Mouse (Mus musculus) limb, embryonic 12.5 days (tissue): ENCODE results near the gene Ech1. TPM values are rescaled to one million over a fixed set of nuclear protein-coding genes. Genes with fewer than 3 reads are reported as not detected.
A peak's percentile ranks its signal among the peaks of the same experiment; 100 is the strongest.

Experiments
- ATAC-seq: fragments of 200-750 bp; cut with Nextera tagmentation; 2 replicates; pipeline ENCODE4 v1.8.0; 2017; ENCODE audit warnings: low read depth, moderate TSS enrichment; ENCODE audit not compliant: insufficient number of reproducible peaks, insufficient read depth, low FRiP score, low TSS enrichment
- H3K27ac ChIP-seq: fragments of 300-500 bp; sonication (generic); 2 replicates; pipeline ENCODE4 v1.5.1; 2016; ENCODE audit warnings: mild to moderate bottlenecking, moderate library complexity
- H3K27me3 ChIP-seq: fragments of 300-500 bp; sonication (generic); 2 replicates; pipeline ENCODE4 v1.6.1; 2016; ENCODE audit warnings: mild to moderate bottlenecking, moderate library complexity
- H3K36me3 ChIP-seq: fragments of 300-500 bp; sonication (generic); 2 replicates; pipeline ENCODE4 v1.6.1; 2016; ENCODE audit warnings: mild to moderate bottlenecking, moderate library complexity
- H3K4me1 ChIP-seq: fragments of 300-500 bp; sonication (generic); replicated peaks from 2 replicates; pipeline ENCODE4 v1.6.1; 2016
- H3K4me2 ChIP-seq: fragments of 300-500 bp; sonication (generic); 2 replicates; pipeline ENCODE4 v1.6.1; 2016; ENCODE audit warnings: mild to moderate bottlenecking, moderate library complexity
- H3K4me3 ChIP-seq: fragments of 300-500 bp; sonication (generic); replicated peaks from 2 replicates; pipeline ENCODE4 v1.5.1; 2016; ENCODE audit warnings: mild to moderate bottlenecking
- H3K9ac ChIP-seq: fragments of 300-500 bp; sonication (generic); replicated peaks from 2 replicates; pipeline ENCODE4 v1.6.1; 2016; ENCODE audit warnings: mild to moderate bottlenecking, moderate library complexity
- H3K9me3 ChIP-seq: fragments of 300-500 bp; sonication (generic); 2 replicates; pipeline ENCODE4 v1.6.1; 2016; ENCODE audit warnings: mild to moderate bottlenecking, moderate library complexity
- WGBS: fragments of 180-500 bp; shearing (Covaris S2); methylation state at CpG from one replicate; pipeline ENCODE4 v1.1.7; 2016; 5-methylcytosine and 5-hydroxymethylcytosine counted together
- polyA plus RNA-seq: library from polyadenylated mRNA; unstranded; fragments of >200 nt; fragmentation: Nextera tagmentation; extraction: Ambion mirVana; gene quantifications from 2 replicates; pipeline ENCODE4 v1.2.1, GENCODE M21; 2016

Gene Ech1
- 111 and 114 TPM in 2 replicates for polyA plus RNA-seq

DNA sequence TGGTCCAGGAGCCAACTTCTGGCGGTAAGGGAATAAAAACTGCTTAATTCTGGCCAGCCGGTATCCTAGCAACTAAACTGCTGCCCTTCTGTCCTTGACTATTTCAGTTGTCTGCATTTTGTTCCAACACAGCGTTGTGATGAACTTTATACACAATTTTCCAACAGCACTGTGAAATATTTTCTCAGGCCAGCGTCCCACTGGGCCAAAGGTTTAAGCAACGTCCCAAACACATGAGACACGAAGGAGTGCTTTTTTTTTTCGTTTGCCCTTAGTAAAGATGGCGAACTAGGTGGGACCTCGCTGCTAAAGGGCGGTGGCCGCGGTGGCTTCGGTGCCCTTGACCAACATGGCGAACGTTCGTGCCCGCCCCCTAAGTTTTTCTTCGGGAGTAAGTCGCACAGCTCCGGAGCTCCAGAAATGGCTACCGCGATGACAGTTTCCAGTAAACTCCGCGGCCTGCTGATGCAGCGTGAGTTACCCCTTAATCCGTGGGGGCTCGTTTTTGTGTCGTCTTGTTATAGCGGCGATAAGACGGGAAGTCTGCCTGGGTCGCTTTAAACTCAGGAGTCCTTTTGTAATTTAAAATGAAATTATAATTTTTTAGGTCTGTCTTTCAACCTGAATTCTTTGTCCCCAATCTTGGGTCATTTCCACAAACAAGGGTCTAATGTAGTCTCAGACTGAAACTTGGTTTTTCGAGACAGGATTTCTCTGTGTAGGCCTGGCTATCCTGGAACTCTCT lies at the start of gene Ech1:
TSS of gene Ech1 (plus strand) at position 277 of the 745 bp plus-strand sequence.
- peak within 1 kb of the TSS; percentile 62 for H3K4me2 ChIP-seq
- H3K9me3 ChIP-seq: no peaks in the 10 kb centered on the region
- H3K36me3 ChIP-seq: peaks cover 49% of the 10 kb centered on the region
- 2% methylated on average over 33 of the region's 33 CpGs for WGBS
- peak within 1 kb of the TSS; percentile 90 for H3K27ac ChIP-seq
- H3K9ac ChIP-seq: peak within 1 kb of the TSS; percentile 66
- no peaks in the 10 kb centered on the region for H3K27me3 ChIP-seq
- ATAC-seq: peak; percentile 18; the same call in 1 of the 2 replicates
- H3K4me3 ChIP-seq: peak within 1 kb of the TSS; percentile 46
- H3K4me1 ChIP-seq: peaks cover 12% of the 10 kb centered on the region

DNA sequence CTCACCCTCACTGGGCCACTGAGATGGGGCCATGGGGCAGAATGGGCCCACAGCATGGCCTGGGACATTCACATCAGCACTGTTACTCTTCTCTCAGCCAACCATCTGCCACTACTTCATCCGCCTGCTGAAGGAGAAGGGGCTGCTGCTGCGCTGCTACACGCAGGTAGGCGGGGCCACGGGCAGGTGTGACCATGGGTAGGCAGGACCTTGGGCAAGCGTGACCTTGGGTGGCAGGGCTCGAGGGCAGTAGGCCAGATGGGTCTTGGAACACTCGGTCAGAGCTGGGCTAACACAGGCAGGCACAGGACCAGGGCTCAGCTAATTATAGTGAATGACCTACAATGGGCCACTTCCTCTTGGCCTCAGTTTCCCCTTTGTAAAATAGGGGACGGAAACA lies 46.2 kb upstream of the Ech1 start:
- ATAC-seq: no peak
- no peak overlapping the region for H3K4me2 ChIP-seq
- peaks cover 4% of the 10 kb centered on the region for H3K4me1 ChIP-seq
- H3K9ac ChIP-seq: no peak overlapping the region
- no peaks in the 10 kb centered on the region for H3K9me3 ChIP-seq
- no peak overlapping the region for H3K27ac ChIP-seq
- peaks cover 63% of the 10 kb centered on the region for H3K36me3 ChIP-seq
- 82% methylated on average over 9 of the region's 9 CpGs for WGBS
- H3K4me3 ChIP-seq: no peak overlapping the region
- H3K27me3 ChIP-seq: no peaks in the 10 kb centered on the region

DNA sequence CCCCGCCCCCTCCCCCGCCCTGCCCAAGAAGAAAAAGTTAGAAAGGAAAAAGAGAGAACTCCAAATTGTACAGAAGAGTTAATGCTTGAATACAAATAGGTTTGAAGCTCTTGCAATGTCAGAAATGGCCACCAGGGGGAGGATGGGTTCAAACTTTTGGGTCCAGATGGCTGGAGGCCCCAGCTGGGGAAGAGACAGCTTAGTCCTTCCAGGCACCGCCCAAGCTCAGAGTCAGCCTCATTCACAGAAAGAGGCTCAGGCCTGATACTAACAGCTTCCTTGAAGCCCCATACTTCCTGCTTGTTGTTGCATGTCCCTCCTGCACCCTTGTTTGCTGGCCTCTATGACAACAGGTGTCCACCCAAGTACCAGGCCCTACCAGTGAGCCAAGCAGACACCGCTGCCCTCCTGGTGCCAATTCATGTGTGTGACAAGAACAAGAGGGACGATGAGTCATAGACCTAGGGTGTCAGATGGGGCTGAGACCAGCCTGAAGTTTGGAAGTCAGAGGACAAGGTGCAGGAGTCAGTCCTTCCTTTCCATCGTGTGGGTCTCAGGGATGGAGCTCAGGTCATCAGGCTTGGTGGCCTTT lies 44.9 kb upstream of the Ech1 start:
- Histone ChIP-seq H3K27me3 (no peaks in the 10 kb centered on the region), H3K36me3 (peaks cover 63% of the 10 kb centered on the region), H3K9ac (no peak overlapping the region), H3K4me2 (no peak overlapping the region), H3K9me3 (no peaks in the 10 kb centered on the region), H3K4me1 (peaks cover 4% of the 10 kb centered on the region), H3K4me3 (no peak overlapping the region), H3K27ac (no peak overlapping the region)
- 49% methylated on average over 6 of the region's 6 CpGs for WGBS
- ATAC-seq: 0 out of 2 replicates have a peak, but pooled peaks have one; percentile 37

DNA sequence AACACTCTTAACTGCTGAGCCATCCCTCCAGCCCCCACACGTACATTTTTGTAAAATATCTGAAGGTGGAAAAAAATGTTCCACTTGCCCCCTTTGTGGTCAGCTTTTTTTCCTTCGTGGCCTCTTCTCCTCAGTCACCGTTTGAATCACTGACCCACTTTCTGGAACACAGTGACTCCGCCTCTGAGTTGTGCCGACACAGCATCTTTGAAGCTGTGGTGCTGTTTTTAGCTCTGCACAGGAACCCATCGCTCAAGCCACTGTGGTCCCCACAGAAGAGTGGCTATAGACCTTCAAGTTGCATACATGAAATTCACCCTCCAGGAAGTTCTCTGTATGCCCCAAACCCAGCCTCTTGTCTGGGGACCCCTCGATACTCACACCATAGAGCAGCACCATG lies 44.2 kb upstream of the Ech1 start:
- Histone ChIP-seq H3K9ac (no peak overlapping the region), H3K4me2 (no peak overlapping the region), H3K27ac (no peak overlapping the region), H3K4me3 (no peak overlapping the region), H3K9me3 (no peaks in the 10 kb centered on the region), H3K36me3 (peaks cover 63% of the 10 kb centered on the region), H3K4me1 (peaks cover 4% of the 10 kb centered on the region), H3K27me3 (no peaks in the 10 kb centered on the region)
- no peak for ATAC-seq
- WGBS: 82% methylated on average over 7 of the region's 7 CpGs

DNA sequence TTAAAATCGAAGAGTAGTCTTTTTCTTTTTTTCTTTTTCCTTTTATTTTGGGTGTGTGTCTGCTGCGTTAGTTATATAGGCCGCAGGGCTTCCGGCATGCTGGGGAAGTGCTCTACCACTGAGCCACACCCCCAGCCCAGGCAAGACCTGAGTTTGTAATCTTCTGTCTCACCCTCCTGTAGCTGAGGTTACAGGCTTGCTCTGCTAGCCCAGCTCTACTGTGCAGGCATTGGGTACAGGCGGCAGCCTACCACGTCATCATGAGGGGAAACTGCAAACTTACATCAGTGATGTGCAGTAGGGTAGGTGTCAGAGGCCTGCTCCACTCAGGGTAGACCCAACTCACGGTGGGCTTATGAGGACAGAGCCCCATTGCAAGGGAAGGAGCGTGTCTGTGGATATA lies 43.8 kb upstream of the Ech1 start:
- H3K4me1 ChIP-seq: peaks cover 4% of the 10 kb centered on the region
- H3K9me3 ChIP-seq: no peaks in the 10 kb centered on the region
- WGBS: 91% methylated on average over 8 of the region's 8 CpGs
- H3K9ac ChIP-seq: no peak overlapping the region
- H3K4me2 ChIP-seq: no peak overlapping the region
- peaks cover 63% of the 10 kb centered on the region for H3K36me3 ChIP-seq
- no peak for ATAC-seq
- H3K27me3 ChIP-seq: no peaks in the 10 kb centered on the region
- no peak overlapping the region for H3K4me3 ChIP-seq
- H3K27ac ChIP-seq: no peak overlapping the region

DNA sequence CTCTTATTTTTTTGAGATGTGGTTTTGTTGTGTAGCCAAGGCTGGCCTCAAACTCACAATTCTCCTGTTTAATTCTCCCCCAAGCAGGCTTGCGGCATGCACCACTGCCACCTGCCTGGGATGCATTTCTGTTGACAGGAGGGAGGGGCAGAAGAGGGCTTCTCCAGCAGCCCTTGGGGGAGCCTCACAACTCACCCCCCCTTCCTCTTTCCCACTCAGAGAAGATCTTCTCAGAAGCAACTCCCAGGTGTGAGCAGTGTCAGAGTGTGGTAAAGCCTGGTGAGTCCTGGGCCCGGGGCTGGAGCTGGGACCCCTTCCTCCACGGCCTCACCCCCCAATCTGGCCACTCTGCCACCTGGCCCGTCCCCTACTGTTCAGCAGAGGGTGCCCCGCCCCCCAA lies 39.9 kb upstream of the Ech1 start:
- Histone ChIP-seq H3K9ac (no peak overlapping the region), H3K4me3 (no peak overlapping the region), H3K4me1 (peaks cover 18% of the 10 kb centered on the region), H3K27me3 (no peaks in the 10 kb centered on the region), H3K27ac (no peak overlapping the region), H3K9me3 (no peaks in the 10 kb centered on the region), H3K4me2 (no peak overlapping the region), H3K36me3 (peaks cover 62% of the 10 kb centered on the region)
- ATAC-seq: no peak
- 67% methylated on average over 5 of the region's 5 CpGs for WGBS

DNA sequence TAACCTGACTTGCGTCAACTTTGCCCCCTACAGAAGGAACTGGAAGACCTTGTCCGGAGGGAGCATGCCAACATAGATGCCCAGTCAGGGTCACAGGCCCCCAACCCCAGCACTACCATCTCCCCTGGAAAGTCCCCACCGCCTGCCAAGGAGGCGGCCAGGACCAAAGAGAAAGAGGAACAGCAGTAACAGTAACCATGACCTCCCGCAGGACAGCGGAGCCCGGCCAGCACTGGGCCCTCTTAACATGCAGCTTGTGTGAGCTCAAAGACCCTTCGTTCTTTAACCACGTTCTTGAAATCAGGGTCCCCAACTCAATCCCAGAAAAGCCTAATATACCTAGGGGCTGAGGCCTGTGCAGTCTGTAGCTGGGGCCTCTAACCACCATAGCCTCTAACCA lies 37.1 kb upstream of the Ech1 start:
- Histone ChIP-seq H3K27ac (no peak overlapping the region), H3K36me3 (peaks cover 53% of the 10 kb centered on the region), H3K4me3 (no peak overlapping the region), H3K9me3 (no peaks in the 10 kb centered on the region), H3K4me1 (peaks cover 30% of the 10 kb centered on the region), H3K4me2 (no peak overlapping the region), H3K9ac (no peak overlapping the region), H3K27me3 (no peaks in the 10 kb centered on the region)
- no peak for ATAC-seq
- WGBS: 93% methylated on average over 9 of the region's 9 CpGs

DNA sequence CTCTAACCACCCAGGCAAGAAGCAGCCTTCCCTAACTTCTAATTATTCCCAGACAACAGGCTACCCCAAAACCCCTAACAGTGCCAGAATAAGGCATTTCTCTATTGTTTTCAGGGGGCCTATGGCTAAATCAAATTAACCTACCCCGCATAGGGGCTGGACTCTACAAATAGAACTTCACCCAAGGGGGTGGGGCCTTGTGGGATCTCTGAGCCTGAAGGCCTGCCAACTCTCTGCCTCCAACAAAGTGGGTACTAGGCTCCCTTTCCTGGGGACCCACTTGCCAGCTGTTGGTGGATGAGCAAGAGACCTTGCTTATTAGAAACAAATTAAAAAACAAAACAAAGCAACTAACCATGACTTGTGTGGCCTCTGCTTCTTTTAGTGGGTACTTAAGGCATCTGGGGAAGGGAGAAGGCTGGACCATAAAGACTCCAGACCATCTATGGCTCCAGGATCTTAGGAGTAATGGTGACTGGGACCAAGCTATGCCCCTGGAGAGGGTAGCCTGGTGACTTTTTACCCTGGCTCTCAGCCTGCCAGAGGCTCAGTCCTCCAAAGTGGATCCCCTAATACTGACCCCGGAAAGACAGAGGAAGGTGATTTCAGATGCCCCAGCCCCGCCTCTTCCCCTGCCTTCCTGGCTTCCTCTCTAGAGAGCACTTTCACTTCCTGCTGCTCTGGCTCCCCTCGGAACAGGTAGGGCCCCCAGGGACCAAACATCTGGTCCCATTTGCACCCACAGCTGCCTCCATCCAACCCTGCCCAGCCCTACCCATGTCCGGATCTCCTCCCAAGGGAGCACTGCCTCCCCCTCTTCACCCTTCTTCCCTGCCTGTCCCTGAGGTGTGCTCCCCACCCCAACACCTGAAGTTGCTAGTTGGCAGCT lies 36.5 kb upstream of the Ech1 start, which contains the start of gene Rinl:
TSS of gene Rinl (plus strand) at position 663 of the 889 bp plus-strand sequence.
- no peaks in the 10 kb centered on the region for H3K9me3 ChIP-seq
- H3K27ac ChIP-seq: peak within 1 kb of the TSS; percentile 47
- no peaks in the 10 kb centered on the region for H3K27me3 ChIP-seq
- no peak within 1 kb of the TSS for H3K4me2 ChIP-seq
- WGBS: 55% methylated on average over 5 of the region's 5 CpGs
- no peak for ATAC-seq
- no peak within 1 kb of the TSS for H3K4me3 ChIP-seq
- no peak within 1 kb of the TSS for H3K9ac ChIP-seq
- peaks cover 47% of the 10 kb centered on the region for H3K36me3 ChIP-seq
- peaks cover 30% of the 10 kb centered on the region for H3K4me1 ChIP-seq

DNA sequence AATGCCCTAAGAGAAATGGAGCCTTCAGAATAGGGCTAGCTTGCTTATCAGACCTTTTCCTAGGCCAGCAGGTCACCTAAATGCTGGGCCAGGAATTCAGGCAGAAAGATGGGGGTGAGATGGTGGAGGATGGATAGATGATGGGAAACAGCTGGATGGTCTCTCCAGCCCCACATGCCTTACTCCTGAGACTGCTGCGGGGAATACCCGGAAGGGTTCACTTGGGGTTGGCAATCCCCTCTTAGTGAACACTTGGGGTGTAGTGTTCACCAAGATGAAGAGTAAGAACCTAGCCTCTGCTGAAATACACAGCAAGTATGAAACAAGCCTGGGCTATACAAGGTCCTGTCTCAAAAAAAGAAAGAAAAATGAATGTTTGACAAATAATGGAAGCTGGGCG lies 35.8 kb upstream of the Ech1 start:
- ATAC-seq: no peak
- no peaks in the 10 kb centered on the region for H3K9me3 ChIP-seq
- H3K36me3 ChIP-seq: peaks cover 40% of the 10 kb centered on the region
- H3K4me3 ChIP-seq: no peak overlapping the region
- 61% methylated on average over 3 of the region's 3 CpGs for WGBS
- H3K9ac ChIP-seq: no peak overlapping the region
- H3K4me2 ChIP-seq: no peak overlapping the region
- no peaks in the 10 kb centered on the region for H3K27me3 ChIP-seq
- peak overlapping the region; percentile 47 for H3K27ac ChIP-seq
- H3K4me1 ChIP-seq: peaks cover 30% of the 10 kb centered on the region

DNA sequence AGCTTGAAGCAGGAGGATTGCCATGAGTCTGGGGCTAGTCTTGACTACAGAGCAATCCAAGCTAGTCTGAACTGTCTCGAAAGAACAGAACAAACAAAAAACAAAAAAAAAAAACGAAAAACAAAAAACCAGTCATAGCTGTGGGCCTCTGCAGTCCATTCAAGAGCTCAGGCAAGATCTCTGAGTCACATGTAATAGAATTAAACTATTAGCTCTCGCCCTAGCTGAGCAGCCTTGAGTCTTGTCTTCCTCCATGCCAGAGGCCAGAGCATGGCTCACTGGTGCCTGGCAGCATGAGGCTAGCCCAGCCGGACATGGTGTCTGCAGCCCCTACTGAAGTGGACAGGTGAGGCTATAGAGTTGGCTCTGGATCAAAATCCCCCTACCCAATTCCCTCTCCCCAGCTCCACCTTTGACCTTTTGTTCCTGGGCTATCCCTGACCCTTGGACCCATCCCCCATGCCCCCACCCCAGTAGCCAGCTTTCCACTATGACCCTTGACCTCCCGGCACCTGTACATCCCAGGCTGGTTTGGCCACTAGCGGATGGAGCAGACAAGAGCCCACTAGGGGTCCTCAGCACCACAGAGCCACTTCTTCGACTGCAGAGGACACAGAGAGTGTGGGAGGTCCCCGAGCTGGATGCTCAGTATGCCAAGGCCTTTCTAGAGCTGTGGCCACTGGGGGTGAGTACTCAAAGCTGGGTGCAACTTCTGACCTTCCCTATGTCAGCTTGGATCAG lies 34.8 kb upstream of the Ech1 start:
- ATAC-seq: 0 out of 2 replicates have a peak, but pooled peaks have one; percentile 12
- Histone ChIP-seq H3K4me2 (no peak overlapping the region), H3K4me3 (no peak overlapping the region), H3K4me1 (peaks cover 30% of the 10 kb centered on the region), H3K27ac (peak overlapping the region; percentile 47), H3K27me3 (no peaks in the 10 kb centered on the region), H3K9me3 (no peaks in the 10 kb centered on the region), H3K9ac (no peak overlapping the region), H3K36me3 (peaks cover 31% of the 10 kb centered on the region)
- 57% methylated on average over 8 of the region's 8 CpGs for WGBS
